Mouse (Mus musculus) myocyte (in vitro differentiated cells): ENCODE results near the gene Camta1.

ENCODE experiments used
- E2F4 ChIP-seq: IDR thresholded peaks from one replicate; pipeline ENCODE4 v1.6.1; 2011; ENCODE audit warnings: mild to moderate bottlenecking, control low read depth, moderate library complexity; ENCODE audit not compliant: insufficient read depth
- MAX ChIP-seq: IDR thresholded peaks from one replicate; pipeline ENCODE4 v1.6.1; 2011; ENCODE audit warnings: low read depth, mild to moderate bottlenecking, control low read depth
- MYOG ChIP-seq, 3 experiments: IDR thresholded peaks; one replicate each; pipeline ENCODE4 v1.6.1; 2011; ENCODE audit warnings: control low read depth in 2 of 3, low read depth in 2 of 3, mild to moderate bottlenecking in 2 of 3; ENCODE audit not compliant: insufficient read length in 2 of 3, control insufficient read depth in 1 of 3, insufficient read depth in 1 of 3
- POLR2A ChIP-seq: IDR thresholded peaks from one replicate; pipeline ENCODE4 v1.6.1; 2011; ENCODE audit warnings: low read depth, mild to moderate bottlenecking, control low read depth, moderate library complexity; ENCODE audit not compliant: insufficient read length
- POLR2AphosphoS2 ChIP-seq: IDR thresholded peaks from one replicate; pipeline ENCODE4 v1.6.1; 2011; ENCODE audit warnings: low read depth, control low read depth; ENCODE audit not compliant: insufficient read length
- REST ChIP-seq: IDR thresholded peaks from one replicate; pipeline ENCODE4 v1.6.1; 2011; ENCODE audit warnings: mild to moderate bottlenecking, control low read depth, moderate library complexity; ENCODE audit not compliant: insufficient read depth, insufficient read length
- TCF12 ChIP-seq: IDR thresholded peaks from one replicate; pipeline ENCODE4 v1.6.1; 2011; ENCODE audit warnings: mild to moderate bottlenecking, control low read depth; ENCODE audit not compliant: poor library complexity, insufficient read depth, severe bottlenecking
- USF1 ChIP-seq: IDR thresholded peaks from one replicate; pipeline ENCODE4 v1.6.1; 2011; ENCODE audit warnings: low read depth, mild to moderate bottlenecking, control low read depth, moderate library complexity

DNA sequence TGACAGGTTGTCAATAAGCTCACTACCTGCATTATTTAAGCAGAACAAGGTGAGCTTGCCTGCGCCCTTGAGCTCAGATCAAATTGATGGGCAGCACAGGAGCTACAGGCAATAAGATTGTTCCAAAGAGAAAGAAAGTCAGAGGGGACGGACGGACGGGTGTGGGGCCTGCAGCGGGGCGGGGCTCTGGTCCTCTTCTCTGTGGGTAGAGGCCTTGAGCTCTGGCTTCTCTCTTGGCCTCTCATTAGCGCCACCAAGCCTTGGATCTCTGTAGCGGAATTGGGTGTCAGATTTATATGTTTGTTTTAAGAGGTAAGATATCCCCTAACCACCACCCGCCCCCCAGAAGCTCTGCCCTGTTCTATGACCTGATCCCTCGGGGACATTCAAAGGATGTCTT, 666.5 kb downstream of the Camta1 start:
- TF ChIP-seq POLR2A (no peak), E2F4 (no peak), TCF12 (no peak), POLR2AphosphoS2 (no peak), USF1 (no peak), MAX (no peak), MYOG (IDR thresholded peaks at IDR 0.05; ENCODE audit: control insufficient read depth in 1 of 3, insufficient read depth in 1 of 3, insufficient read length in 2 of 3, low read depth in 2 of 3) (no peak), REST (no peak)
